Mouse (Mus musculus): ENCODE results near the gene Lamb1. TPM values are rescaled to one million over a fixed set of nuclear protein-coding genes. Genes with fewer than 3 reads are reported as not detected.

The Lamb1 gene
- polyA plus RNA-seq, 1 experiment from 2014 or later, result 31.7 TPM

GRCm38 (mm10) chr12:31306075-31306675 is 41.1 kb downstream of the Lamb1 start:
- Histone ChIP-seq H3K9me3 (ENCODE audit: control insufficient read depth, low read length) (no peaks in the 10 kb centered on the region), H3K27ac (replicated peaks) (no peak overlapping the region), H3K27me3 (ENCODE audit: control insufficient read depth, insufficient read depth, low read length) (no peaks in the 10 kb centered on the region), H3K9ac (ENCODE audit: low read length) (no peak overlapping the region), H3K36me3 (ENCODE audit: control insufficient read depth, insufficient read depth, low read length) (peaks cover 35% of the 10 kb centered on the region), H3K4me3 (ENCODE audit: low read depth, low read length) (no peak overlapping the region), H3K4me2 (replicated peaks; ENCODE audit: low read depth) (no peak overlapping the region), H3K4me1 (replicated peaks; ENCODE audit: control insufficient read depth, insufficient read depth) (no peaks in the 10 kb centered on the region)
- 57% methylated on average over 5 of the region's 5 CpGs for WGBS
- DNase-seq (ENCODE audit: low spot score) (no peak), ATAC-seq (ENCODE audit: low FRiP score, low TSS enrichment) (no peak)
- TF ChIP-seq EP300 (optimal IDR thresholded peaks at IDR 0.05), result no peak
- TF ChIP-seq CTCF (IDR thresholded peaks at IDR 0.05; ENCODE audit: low read depth), result no peak

DNA sequence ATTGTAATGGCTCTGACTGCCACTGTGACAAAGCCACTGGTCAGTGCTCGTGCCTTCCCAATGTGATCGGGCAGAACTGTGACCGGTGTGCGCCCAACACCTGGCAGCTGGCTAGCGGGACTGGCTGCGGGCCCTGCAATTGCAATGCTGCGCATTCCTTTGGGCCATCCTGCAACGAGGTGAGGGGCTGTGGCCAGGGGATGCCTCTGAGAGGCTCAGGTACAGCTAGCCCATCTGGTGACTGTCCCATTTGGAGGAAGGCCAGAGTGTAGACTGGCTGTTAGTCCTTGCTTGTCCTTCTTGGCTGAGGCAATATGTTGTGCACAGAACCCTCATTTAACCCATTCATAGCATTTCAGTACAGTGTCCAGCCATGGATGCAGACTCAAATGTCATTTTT is 42.0 kb downstream of the Lamb1 start:
- no peaks in the 10 kb centered on the region for H3K9me3 ChIP-seq (ENCODE audit: control insufficient read depth, low read length)
- TF ChIP-seq EP300 (optimal IDR thresholded peaks at IDR 0.05) (no peak), CTCF (IDR thresholded peaks at IDR 0.05; ENCODE audit: low read depth) (no peak)
- DNase-seq (ENCODE audit: low spot score) (no peak), ATAC-seq (ENCODE audit: low FRiP score, low TSS enrichment) (no peak)
- WGBS, result 94% methylated on average over 8 of the region's 8 CpGs
- no peak overlapping the region for H3K9ac ChIP-seq (ENCODE audit: low read length)
- no peak overlapping the region for H3K27ac ChIP-seq (replicated peaks)
- no peak overlapping the region for H3K4me3 ChIP-seq (ENCODE audit: low read depth, low read length)
- H3K27me3 ChIP-seq (ENCODE audit: control insufficient read depth, insufficient read depth, low read length), result no peaks in the 10 kb centered on the region
- H3K4me1 ChIP-seq (replicated peaks; ENCODE audit: control insufficient read depth, insufficient read depth), result no peaks in the 10 kb centered on the region
- H3K4me2 ChIP-seq (replicated peaks; ENCODE audit: low read depth), result no peak overlapping the region
- H3K36me3 ChIP-seq (ENCODE audit: control insufficient read depth, insufficient read depth, low read length), result peaks cover 31% of the 10 kb centered on the region

GRCm38 (mm10) chr12:31307756-31308155 is 42.7 kb downstream of the Lamb1 start:
- peaks cover 36% of the 10 kb centered on the region for H3K36me3 ChIP-seq (ENCODE audit: control insufficient read depth, insufficient read depth, low read length)
- H3K4me1 ChIP-seq (replicated peaks; ENCODE audit: control insufficient read depth, insufficient read depth), result no peaks in the 10 kb centered on the region
- H3K4me3 ChIP-seq (ENCODE audit: low read depth, low read length), result no peak overlapping the region
- H3K4me2 ChIP-seq (replicated peaks; ENCODE audit: low read depth), result no peak overlapping the region
- no peak overlapping the region for H3K9ac ChIP-seq (ENCODE audit: low read length)
- TF ChIP-seq EP300 (optimal IDR thresholded peaks at IDR 0.05) (no peak), CTCF (IDR thresholded peaks at IDR 0.05; ENCODE audit: low read depth) (no peak)
- no peak overlapping the region for H3K27ac ChIP-seq (replicated peaks)
- H3K9me3 ChIP-seq (ENCODE audit: control insufficient read depth, low read length), result no peaks in the 10 kb centered on the region
- no peaks in the 10 kb centered on the region for H3K27me3 ChIP-seq (ENCODE audit: control insufficient read depth, insufficient read depth, low read length)
- ATAC-seq (ENCODE audit: low FRiP score, low TSS enrichment), result no peak
- no peak for DNase-seq (ENCODE audit: low spot score)
- 88% methylated on average over 8 of the region's 8 CpGs for WGBS

DNA sequence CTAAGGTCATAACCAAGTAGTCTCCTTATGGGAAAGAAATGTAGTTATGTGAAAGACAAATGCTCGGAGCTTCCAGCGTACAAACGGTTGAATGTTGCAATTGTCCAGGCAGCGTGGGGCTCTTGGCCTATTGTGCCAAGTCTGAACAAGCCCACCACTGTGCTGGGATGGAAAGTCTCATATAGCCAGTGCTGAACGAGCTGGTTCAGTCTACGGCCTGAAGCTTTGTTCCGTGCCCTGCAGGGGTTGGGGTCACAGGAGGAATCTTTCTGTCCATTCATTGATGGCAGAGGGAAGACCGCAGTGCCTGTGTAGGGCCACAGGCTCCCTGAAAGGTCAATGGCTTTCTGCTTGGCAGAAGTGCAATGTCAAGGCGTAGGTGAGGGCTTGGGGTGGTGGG is 45.7 kb downstream of the Lamb1 start:
- peaks cover 38% of the 10 kb centered on the region for H3K36me3 ChIP-seq (ENCODE audit: control insufficient read depth, insufficient read depth, low read length)
- H3K27ac ChIP-seq (replicated peaks), result no peak overlapping the region
- WGBS, result 90% methylated on average over 9 of the region's 9 CpGs
- H3K4me3 ChIP-seq (ENCODE audit: low read depth, low read length), result no peak overlapping the region
- ATAC-seq (ENCODE audit: low FRiP score, low TSS enrichment), result peak; percentile 16; the same call in 1 of the 2 replicates
- no peak for DNase-seq (ENCODE audit: low spot score)
- H3K4me1 ChIP-seq (replicated peaks; ENCODE audit: control insufficient read depth, insufficient read depth), result no peaks in the 10 kb centered on the region
- no peaks in the 10 kb centered on the region for H3K9me3 ChIP-seq (ENCODE audit: control insufficient read depth, low read length)
- H3K9ac ChIP-seq (ENCODE audit: low read length), result no peak overlapping the region
- no peak for TF ChIP-seq EP300 (optimal IDR thresholded peaks at IDR 0.05)
- no peak for TF ChIP-seq CTCF (IDR thresholded peaks at IDR 0.05; ENCODE audit: low read depth)
- no peaks in the 10 kb centered on the region for H3K27me3 ChIP-seq (ENCODE audit: control insufficient read depth, insufficient read depth, low read length)
- no peak overlapping the region for H3K4me2 ChIP-seq (replicated peaks; ENCODE audit: low read depth)

- TF ChIP-seq CTCF (IDR thresholded peaks at IDR 0.05; ENCODE audit: low read depth) (no peak), EP300 (optimal IDR thresholded peaks at IDR 0.05) (no peak)
- Histone ChIP-seq H3K27ac (replicated peaks) (no peak overlapping the region), H3K4me2 (replicated peaks; ENCODE audit: low read depth) (no peak overlapping the region), H3K4me1 (replicated peaks; ENCODE audit: control insufficient read depth, insufficient read depth) (no peaks in the 10 kb centered on the region), H3K9me3 (ENCODE audit: control insufficient read depth, low read length) (no peaks in the 10 kb centered on the region), H3K4me3 (ENCODE audit: low read depth, low read length) (no peak overlapping the region), H3K27me3 (ENCODE audit: control insufficient read depth, insufficient read depth, low read length) (no peaks in the 10 kb centered on the region), H3K36me3 (ENCODE audit: control insufficient read depth, insufficient read depth, low read length) (peaks cover 38% of the 10 kb centered on the region), H3K9ac (ENCODE audit: low read length) (no peak overlapping the region)
- 85% methylated on average over 9 of the region's 9 CpGs for WGBS
- DNase-seq (ENCODE audit: low spot score), result no peak
- no peak for ATAC-seq (ENCODE audit: low FRiP score, low TSS enrichment)
Observed at GRCm38 (mm10) chr12:31311671-31312265, 46.7 kb downstream of the Lamb1 start.

DNA sequence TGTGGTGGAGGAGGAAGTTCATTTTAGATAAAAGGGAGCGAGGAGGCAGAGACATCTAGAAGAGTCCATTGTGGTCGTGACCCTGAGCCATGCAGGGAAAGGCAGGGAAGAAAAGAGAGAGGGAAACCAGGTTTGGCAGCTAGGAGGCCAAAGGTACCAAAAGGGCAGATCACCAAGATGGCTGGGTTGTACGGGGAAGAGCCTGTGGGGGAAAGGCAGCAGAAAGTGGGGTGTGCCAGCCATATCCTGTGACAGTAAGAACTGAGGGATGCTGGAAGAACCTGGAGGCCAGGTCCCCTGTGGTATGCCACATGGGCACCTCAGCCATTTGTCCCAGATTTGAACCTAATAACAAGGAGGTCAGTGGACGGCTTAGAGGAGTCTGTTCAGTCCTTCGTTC is 47.2 kb downstream of the Lamb1 start:
- no peaks in the 10 kb centered on the region for H3K4me1 ChIP-seq (replicated peaks; ENCODE audit: control insufficient read depth, insufficient read depth)
- H3K4me3 ChIP-seq (ENCODE audit: low read depth, low read length), result no peak overlapping the region
- H3K4me2 ChIP-seq (replicated peaks; ENCODE audit: low read depth), result no peak overlapping the region
- DNase-seq (ENCODE audit: low spot score) (no peak), ATAC-seq (ENCODE audit: low FRiP score, low TSS enrichment) (no peak)
- no peak overlapping the region for H3K27ac ChIP-seq (replicated peaks)
- WGBS, result 92% methylated on average over 5 of the region's 5 CpGs
- no peaks in the 10 kb centered on the region for H3K9me3 ChIP-seq (ENCODE audit: control insufficient read depth, low read length)
- no peaks in the 10 kb centered on the region for H3K27me3 ChIP-seq (ENCODE audit: control insufficient read depth, insufficient read depth, low read length)
- H3K9ac ChIP-seq (ENCODE audit: low read length), result no peak overlapping the region
- peaks cover 34% of the 10 kb centered on the region for H3K36me3 ChIP-seq (ENCODE audit: control insufficient read depth, insufficient read depth, low read length)
- TF ChIP-seq EP300 (optimal IDR thresholded peaks at IDR 0.05), result no peak
- TF ChIP-seq CTCF (IDR thresholded peaks at IDR 0.05; ENCODE audit: low read depth), result no peak

Measured in stomach, postnatal 0 days (tissue).